Mouse (Mus musculus) bone marrow macrophage, adult 2 months (primary cell): Measurements from ENCODE around the gene Sytl2.

ENCODE experiments used
- CTCF ChIP-seq: IDR thresholded peaks from 2 replicates; pipeline ENCODE4 v1.5.1; 2012; ENCODE audit warnings: low read depth, mild to moderate bottlenecking, low read length, moderate library complexity
- POLR2A ChIP-seq: IDR thresholded peaks from 2 replicates; pipeline ENCODE4 v1.6.1; 2012; ENCODE audit warnings: mild to moderate bottlenecking, low read depth, low read length, borderline replicate concordance

GRCm38 (mm10) chr7:90372804-90373203 lies 70.8 kb downstream of the Sytl2 start:
- TF ChIP-seq CTCF (no peak), POLR2A (no peak)
